Mouse (Mus musculus) bone marrow, adult 2 months (tissue): ENCODE results near the gene Npas3. TPM values are rescaled to one million over a fixed set of nuclear protein-coding genes. Genes with fewer than 3 reads are reported as not detected.

Experiments
- H3K27ac ChIP-seq: fragments of 200-500 bp; 2 replicates; pipeline ENCODE4 v1.5.1; 2012; ENCODE audit warnings: low read depth, mild to moderate bottlenecking, control low read depth, inconsistent platforms, low read length; ENCODE audit not compliant: control insufficient read depth, poor library complexity, insufficient read depth
- H3K4me1 ChIP-seq: fragments of 200-500 bp; 2 replicates; pipeline ENCODE4 v1.6.1; 2011; ENCODE audit warnings: low read length; ENCODE audit not compliant: control insufficient read depth, insufficient read depth
- H3K4me3 ChIP-seq: fragments of 200-500 bp; replicated peaks from 2 replicates; pipeline ENCODE3; 2011; ENCODE audit warnings: mild to moderate bottlenecking, low read depth, low read length, control low read depth; ENCODE audit not compliant: control insufficient read depth
- CTCF ChIP-seq: fragments of 200-500 bp; IDR thresholded peaks from 2 replicates; pipeline ENCODE4 v1.5.1; 2011; ENCODE audit warnings: low read length, control low read depth; ENCODE audit not compliant: control insufficient read depth, insufficient read depth
- POLR2A ChIP-seq: fragments of 200-500 bp; IDR thresholded peaks from 2 replicates; pipeline ENCODE4 v1.6.1; 2011; ENCODE audit warnings: low read depth, mild to moderate bottlenecking, control low read depth, low read length, borderline replicate concordance; ENCODE audit not compliant: control insufficient read depth
- WGBS: fragments of 180-500 bp; shearing (Covaris S2); methylation state at CpG from one replicate; pipeline ENCODE4 v1.1.7; 2018; 5-methylcytosine and 5-hydroxymethylcytosine counted together
- polyA plus RNA-seq: library from polyadenylated mRNA; stranded (reverse); fragments of >200 nt; gene quantifications from 2 replicates; pipeline ENCODE4 v1.2.4, GENCODE M21; 2011; ENCODE audit warnings: low replicate concordance; ENCODE audit not compliant: missing spikeins, insufficient read depth, insufficient read length

The Npas3 gene
- polyA plus RNA-seq, 1 experiment: not detected

DNA sequence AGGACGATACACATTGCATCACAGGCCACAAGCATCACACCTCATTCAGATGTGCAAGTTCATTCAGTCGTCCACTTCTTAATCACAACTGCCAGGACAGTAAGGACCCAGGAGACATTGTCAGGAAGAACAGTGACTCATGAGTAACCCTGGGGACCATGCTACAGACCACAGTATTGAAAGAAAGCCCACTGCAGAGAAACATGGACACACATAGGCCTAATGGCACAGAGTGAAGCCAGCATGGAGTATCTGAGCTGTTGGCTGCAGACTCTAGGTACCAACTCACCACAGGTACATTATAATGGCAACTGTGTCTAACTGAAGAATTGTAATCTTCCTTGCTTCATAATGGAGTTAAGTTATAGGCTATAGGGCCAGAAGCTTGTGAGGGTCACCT, 561.6 kb downstream of the Npas3 start:
- Histone ChIP-seq H3K4me1 (no peaks in the 10 kb centered on the region), H3K4me3 (no peak overlapping the region)
- 73% methylated on average over 2 of the region's 2 CpGs for WGBS

DNA sequence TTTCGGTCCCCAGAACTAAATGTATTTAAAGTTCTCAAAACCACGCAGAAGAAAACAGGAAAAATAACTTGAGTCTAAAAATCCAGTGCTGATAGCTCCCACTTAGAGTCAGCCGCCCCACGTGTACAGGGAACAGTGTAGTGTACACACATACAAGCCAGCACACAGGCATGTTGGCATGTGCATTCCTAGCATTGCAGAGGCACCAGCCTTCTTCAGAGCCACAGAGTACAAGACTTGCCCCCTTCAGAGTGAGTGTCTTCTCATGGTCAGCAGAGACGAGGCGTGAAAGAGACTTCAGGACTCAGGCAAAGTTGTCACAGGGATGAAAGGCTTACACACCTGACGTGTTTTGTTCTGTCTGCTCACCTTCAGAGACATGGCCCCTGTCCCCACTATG, 565.8 kb downstream of the Npas3 start:
- H3K27ac ChIP-seq: no peak overlapping the region
- no peaks in the 10 kb centered on the region for H3K4me1 ChIP-seq
- H3K4me3 ChIP-seq: no peak overlapping the region
- WGBS: 76% methylated on average over 7 of the region's 7 CpGs
- TF ChIP-seq CTCF (no peak), POLR2A (no peak)

More for the DNA sequence above, 561.6 kb downstream of the Npas3 start:
- H3K27ac ChIP-seq: no peak overlapping the region
- no peak for TF ChIP-seq CTCF

DNA sequence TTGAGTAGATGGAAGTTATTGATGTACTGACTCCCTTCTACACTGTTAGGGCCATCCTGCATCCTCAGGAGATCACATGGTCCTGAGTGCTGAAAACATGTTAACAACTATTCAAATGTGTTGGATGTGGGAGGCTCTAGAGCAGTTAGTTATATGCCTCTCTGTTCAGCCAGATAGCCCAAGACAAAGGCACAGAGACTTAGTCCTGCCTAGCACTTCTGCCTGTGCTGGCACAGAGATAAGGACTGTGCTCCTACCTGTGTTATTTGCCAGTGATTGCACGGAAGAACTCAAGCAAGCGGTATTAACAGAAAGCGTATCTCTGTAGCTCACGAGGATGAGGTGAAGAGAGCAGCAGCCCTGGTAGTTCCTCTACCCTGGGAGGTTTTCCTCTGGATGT, 571.5 kb downstream of the Npas3 start:
- 89% methylated on average over 4 of the region's 4 CpGs for WGBS
- H3K27ac ChIP-seq: no peak overlapping the region
- no peaks in the 10 kb centered on the region for H3K4me1 ChIP-seq
- TF ChIP-seq POLR2A: no peak
- no peak for TF ChIP-seq CTCF
- no peak overlapping the region for H3K4me3 ChIP-seq

DNA sequence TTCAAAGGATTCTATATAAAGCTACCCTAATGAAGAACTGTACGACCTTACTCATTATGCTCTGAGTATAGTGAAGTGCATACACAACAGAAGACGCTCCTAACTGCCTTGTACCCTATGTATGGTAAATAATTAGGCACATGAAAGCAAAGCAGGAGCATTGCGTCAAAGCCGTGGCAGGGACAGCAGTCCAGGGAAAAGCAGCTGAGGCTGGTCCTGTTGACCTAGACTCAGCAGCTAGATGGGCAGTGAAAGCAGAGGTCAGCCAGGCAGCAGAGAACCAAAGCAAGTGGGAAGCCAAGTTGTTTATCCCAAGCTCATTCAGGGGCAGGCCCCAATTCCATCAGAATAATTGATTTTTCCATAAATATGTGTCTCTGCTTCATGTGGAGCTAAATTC, 574.4 kb downstream of the Npas3 start:
- TF ChIP-seq CTCF (no peak), POLR2A (no peak)
- Histone ChIP-seq H3K4me1 (no peaks in the 10 kb centered on the region), H3K4me3 (no peak overlapping the region), H3K27ac (no peak overlapping the region)
- 76% methylated on average over 4 of the region's 4 CpGs for WGBS

DNA sequence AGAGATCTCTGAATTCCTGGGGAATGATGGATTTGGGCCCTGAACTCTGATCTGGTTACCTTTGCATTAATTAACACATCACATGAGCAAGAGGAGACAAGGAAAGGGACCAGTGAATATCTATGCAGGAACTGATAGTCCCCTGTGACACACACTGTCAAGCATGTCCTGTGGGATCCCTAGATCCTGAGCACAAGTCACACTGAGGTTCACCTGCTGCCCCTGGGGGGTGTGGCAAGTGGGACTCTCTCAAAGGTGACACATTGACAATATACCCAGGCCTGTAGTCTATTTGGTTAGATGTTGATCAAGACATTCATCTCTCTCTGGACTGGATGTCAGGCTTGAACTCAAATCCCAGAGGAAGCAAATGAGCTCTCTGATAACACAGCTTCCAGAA, 576.8 kb downstream of the Npas3 start:
- no peaks in the 10 kb centered on the region for H3K4me1 ChIP-seq
- TF ChIP-seq POLR2A: no peak
- TF ChIP-seq CTCF: no peak

DNA sequence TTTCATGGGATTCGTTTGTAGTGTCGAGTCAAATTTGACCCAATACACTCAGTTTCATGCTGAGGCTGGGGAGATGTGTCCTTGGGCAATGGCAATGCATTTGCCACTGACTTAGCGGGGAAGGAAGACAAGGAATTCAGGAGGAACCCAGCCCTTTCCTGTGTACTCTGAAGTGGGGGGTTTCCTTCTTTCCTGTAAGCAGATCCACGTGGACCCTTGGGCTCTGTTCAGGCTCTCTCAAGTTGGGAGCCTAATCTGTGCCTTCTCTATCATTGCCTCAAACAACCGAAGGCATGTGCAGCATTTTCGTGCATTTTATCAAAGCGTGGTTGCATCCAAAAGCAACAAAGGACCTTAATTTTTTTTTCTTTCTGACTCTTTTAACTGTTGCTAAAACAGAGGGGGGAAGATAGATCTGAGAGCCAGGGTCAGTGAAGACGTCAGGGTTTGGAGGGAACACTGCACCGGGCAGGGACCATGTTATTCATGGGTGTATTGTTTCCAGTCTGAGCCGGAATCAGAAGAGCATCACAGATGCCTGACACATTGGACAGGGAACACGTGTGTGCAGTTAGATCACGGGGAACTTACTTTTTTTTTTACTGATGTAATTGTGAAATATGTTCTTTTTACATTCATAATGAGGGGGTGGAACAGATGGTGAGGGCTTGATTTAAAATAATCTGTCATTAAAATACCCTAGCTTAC, 577.6 kb downstream of the Npas3 start:
- Histone ChIP-seq H3K27ac (no peak overlapping the region), H3K4me1 (no peaks in the 10 kb centered on the region), H3K4me3 (no peak overlapping the region)
- WGBS: 39% methylated on average over 12 of the region's 12 CpGs
- TF ChIP-seq CTCF (no peak), POLR2A (no peak)

More for the DNA sequence above, 576.8 kb downstream of the Npas3 start:
- H3K4me3 ChIP-seq: no peak overlapping the region
- H3K27ac ChIP-seq: no peak overlapping the region

DNA sequence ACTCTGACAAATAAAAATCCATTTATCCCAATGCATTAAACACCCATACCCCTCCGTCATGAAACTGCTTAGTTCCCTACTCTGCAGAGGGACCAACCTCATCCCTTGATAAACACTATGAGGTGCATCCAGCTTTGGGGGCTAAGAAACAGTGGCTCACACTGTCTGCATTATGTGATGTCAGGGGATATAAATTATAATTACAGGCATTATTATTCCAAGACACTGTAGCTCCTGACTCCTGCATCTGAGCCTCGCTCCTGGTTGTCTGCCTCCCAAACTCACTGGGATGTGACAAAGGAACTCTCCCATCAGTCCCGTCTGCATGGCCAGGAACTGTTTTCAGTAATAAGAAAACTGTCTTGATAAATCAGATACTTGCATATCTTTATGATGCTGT, 578.3 kb downstream of the Npas3 start:
- H3K4me3 ChIP-seq: no peak overlapping the region
- 75% methylated on average over 3 of the region's 3 CpGs for WGBS

DNA sequence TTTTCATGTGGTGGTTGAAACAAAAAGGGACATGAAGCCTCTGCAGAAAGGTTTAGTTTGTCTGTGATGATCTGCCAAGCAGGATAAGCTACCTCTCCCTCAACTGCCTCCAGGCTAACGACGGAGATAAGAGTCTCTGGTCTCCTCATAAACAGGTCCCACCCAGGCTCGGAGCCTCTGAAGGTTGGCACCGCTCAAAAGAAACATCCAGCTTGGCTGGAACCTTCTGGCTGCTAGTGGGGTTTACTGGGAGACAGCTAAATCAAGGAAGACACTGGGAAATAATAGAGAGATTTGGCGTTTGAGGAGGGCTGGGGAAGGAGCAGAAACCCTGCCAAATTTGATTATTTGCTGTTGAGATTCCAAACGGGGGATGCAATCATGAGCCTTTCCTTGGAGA, 584.1 kb downstream of the Npas3 start:
- WGBS: 57% methylated on average over 6 of the region's 6 CpGs
- Histone ChIP-seq H3K4me1 (no peaks in the 10 kb centered on the region), H3K27ac (no peak overlapping the region), H3K4me3 (no peak overlapping the region)
- no peak for TF ChIP-seq CTCF
- no peak for TF ChIP-seq POLR2A

More for the DNA sequence above, 578.3 kb downstream of the Npas3 start:
- Histone ChIP-seq H3K4me1 (no peaks in the 10 kb centered on the region), H3K27ac (no peak overlapping the region)
- TF ChIP-seq CTCF (no peak), POLR2A (no peak)

DNA sequence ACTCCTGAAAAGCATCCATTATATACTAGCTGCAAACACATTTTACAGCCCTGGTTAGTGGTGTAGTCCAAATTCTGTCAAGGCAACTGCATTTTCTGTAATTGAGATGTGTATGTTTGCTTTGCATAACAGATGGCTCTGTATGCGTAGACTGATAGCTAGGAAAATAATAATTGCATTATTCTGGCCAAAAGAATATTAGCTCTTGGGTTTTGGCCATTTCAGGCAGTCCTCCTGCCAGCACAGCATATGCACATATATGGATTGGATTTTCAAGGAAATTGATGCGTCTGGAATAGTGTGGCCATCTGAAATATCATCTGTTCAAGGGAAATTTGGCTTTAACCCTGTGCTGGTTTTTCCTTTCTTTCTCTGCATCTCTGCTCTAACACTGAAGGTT, 584.9 kb downstream of the Npas3 start:
- 76% methylated on average over 2 of the region's 2 CpGs for WGBS
- TF ChIP-seq POLR2A: no peak
- no peak for TF ChIP-seq CTCF
- Histone ChIP-seq H3K4me3 (no peak overlapping the region), H3K4me1 (no peaks in the 10 kb centered on the region), H3K27ac (no peak overlapping the region)
